14 mouse cellular contexts compared by ENCODE assay signal in the genomic region with DNA sequence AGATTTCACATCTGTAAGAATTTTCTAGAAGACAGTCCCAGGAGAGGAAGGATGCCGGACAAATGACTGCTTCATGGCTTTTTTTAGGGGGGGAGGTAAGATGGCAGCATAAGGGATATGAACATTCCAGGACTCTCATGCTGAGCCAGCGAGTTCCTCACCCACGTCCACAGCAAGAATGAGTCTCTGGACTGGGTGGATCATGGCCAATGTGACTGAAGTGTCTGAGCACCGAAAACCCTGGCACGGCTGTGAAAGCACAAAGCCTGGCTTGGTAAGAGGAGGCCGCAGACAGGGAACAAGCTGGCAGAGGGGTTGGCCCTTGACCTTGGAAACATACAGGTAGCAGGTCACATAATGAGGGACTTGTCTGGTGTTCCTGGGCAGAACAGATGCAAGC.
"Had no signal": no experiment of that assay in that cellular context is flagged by ENCODE, and none has a peak within 500 bp of the region (broad histone marks: within the 10 kb centered on the region; RNA-seq: fewer than 3 reads in every experiment).

No protein-coding gene starts in this region.

- H3K4me3 ChIP-seq: intestine, embryonic 15.5 days; kidney, embryonic 15.5 days; liver, embryonic 13.5 days; midbrain, embryonic 12.5 days; midbrain, embryonic 15.5 days; neural tube, embryonic 12.5 days; neural tube, embryonic 15.5 days had no signal

- H3K27ac ChIP-seq: intestine, embryonic 15.5 days; kidney, embryonic 15.5 days; liver, embryonic 13.5 days; midbrain, embryonic 12.5 days; midbrain, embryonic 15.5 days; neural tube, embryonic 12.5 days; neural tube, embryonic 15.5 days had no signal

- H3K4me2 ChIP-seq: intestine, embryonic 15.5 days; kidney, embryonic 15.5 days; liver, embryonic 13.5 days; midbrain, embryonic 12.5 days; midbrain, embryonic 15.5 days; neural tube, embryonic 12.5 days; neural tube, embryonic 15.5 days had no signal

- H3K9me3 ChIP-seq: intestine, embryonic 15.5 days; kidney, embryonic 15.5 days; liver, embryonic 13.5 days; midbrain, embryonic 12.5 days; midbrain, embryonic 15.5 days; neural tube, embryonic 12.5 days; neural tube, embryonic 15.5 days had no signal

- H3K36me3 ChIP-seq: intestine, embryonic 15.5 days had no signal

- H3K9ac ChIP-seq: intestine, embryonic 15.5 days; kidney, embryonic 15.5 days; liver, embryonic 13.5 days; midbrain, embryonic 12.5 days; midbrain, embryonic 15.5 days; neural tube, embryonic 12.5 days; neural tube, embryonic 15.5 days had no signal

- ATAC-seq: intestine, embryonic 15.5 days; midbrain, embryonic 15.5 days had no signal

- H3K27me3 ChIP-seq: intestine, embryonic 15.5 days; kidney, embryonic 15.5 days; liver, embryonic 13.5 days; midbrain, embryonic 12.5 days; midbrain, embryonic 15.5 days; neural tube, embryonic 12.5 days; neural tube, embryonic 15.5 days had no signal

- DNase-seq: kidney, adult 11 months; kidney, adult 8-10 months; kidney, postnatal 10 days; kidney, postnatal 36 days; liver, embryonic 13.5 days; lung, adult 2 months; thymus, adult 18-20 months; thymus, postnatal 36 days had no signal

- H3K4me1 ChIP-seq: intestine, embryonic 15.5 days; kidney, embryonic 15.5 days had no signal
